In the genomic region with DNA sequence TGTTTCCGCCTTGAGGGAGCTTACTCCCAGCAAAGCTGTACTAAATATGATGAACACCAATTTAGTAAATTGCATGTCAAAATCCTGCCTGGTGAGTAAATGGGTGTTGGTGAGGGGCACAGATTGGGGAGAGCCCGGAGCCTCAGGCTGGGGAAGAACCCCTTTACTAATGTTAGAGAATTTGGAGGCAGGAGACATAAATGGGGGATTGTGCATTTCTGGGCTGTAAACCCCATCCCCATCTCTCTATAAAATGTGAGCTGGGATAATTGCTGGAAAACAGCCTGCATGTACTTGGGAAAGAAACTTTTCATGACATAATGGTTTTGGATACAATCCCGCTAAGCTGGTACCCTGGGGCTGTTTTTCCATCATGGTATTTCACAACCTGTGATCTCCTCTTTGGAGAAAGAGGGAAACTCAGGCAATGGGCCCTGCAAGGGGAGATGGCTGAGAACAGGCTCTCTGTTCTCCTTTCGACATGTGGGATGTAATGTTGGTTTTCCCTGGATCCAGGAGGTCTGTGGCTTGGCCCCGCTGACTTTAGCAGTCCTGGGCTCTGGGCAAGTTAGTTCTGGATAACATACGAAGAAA, we compare ENCODE assay signal across 18 mouse cellular contexts.
"Had no signal": no experiment of that assay in that cellular context is flagged by ENCODE, and none has a peak within 500 bp of the region (broad histone marks: within the 10 kb centered on the region; RNA-seq: fewer than 3 reads in every experiment).

No protein-coding gene starts in this region.

- H3K27ac ChIP-seq: kidney, postnatal 0 days; liver, embryonic 15.5 days; midbrain, embryonic 10.5 days; neural tube, embryonic 15.5 days had no signal

- H3K27me3 ChIP-seq: liver, embryonic 15.5 days; neural tube, embryonic 15.5 days had no signal

- H3K9ac ChIP-seq: liver, embryonic 15.5 days; lung, embryonic 14.5 days; neural tube, embryonic 15.5 days had no signal

- H3K9me3 ChIP-seq: liver, embryonic 15.5 days; midbrain, embryonic 10.5 days; neural tube, embryonic 15.5 days had no signal

- DNase-seq: kidney, adult 9 months; kidney, postnatal 36 days; layer of hippocampus, adult 9-11 months; left cerebral cortex, postnatal 4 days; lung, embryonic 14.5 days; lung, postnatal 10 days; lung, postnatal 4 days; midbrain, embryonic 14.5 days; right cerebral cortex, adult 18-20 months; right cerebral cortex, postnatal 25 days; spleen, adult 18-20 months; thymus, postnatal 4 days had no signal

- H3K36me3 ChIP-seq: liver, embryonic 15.5 days; midbrain, embryonic 10.5 days; neural tube, embryonic 15.5 days had no signal

- H3K4me1 ChIP-seq: liver, embryonic 15.5 days; midbrain, embryonic 10.5 days; neural tube, embryonic 15.5 days had no signal

- H3K4me2 ChIP-seq: liver, embryonic 11.5 days; liver, embryonic 15.5 days; lung, embryonic 14.5 days; neural tube, embryonic 15.5 days had no signal

- H3K4me3 ChIP-seq: liver, embryonic 15.5 days; midbrain, embryonic 10.5 days; myocyte; neural tube, embryonic 15.5 days had no signal
